Mouse (Mus musculus) testis, postnatal 14 days (tissue): Measurements from ENCODE around the gene Stap2.

ENCODE experiments used
- DNase-seq: peaks from one replicate; pipeline ENCODE4 v3.0.0; 2021; ENCODE audit warnings: low spot score

Gene Stap2

DNA sequence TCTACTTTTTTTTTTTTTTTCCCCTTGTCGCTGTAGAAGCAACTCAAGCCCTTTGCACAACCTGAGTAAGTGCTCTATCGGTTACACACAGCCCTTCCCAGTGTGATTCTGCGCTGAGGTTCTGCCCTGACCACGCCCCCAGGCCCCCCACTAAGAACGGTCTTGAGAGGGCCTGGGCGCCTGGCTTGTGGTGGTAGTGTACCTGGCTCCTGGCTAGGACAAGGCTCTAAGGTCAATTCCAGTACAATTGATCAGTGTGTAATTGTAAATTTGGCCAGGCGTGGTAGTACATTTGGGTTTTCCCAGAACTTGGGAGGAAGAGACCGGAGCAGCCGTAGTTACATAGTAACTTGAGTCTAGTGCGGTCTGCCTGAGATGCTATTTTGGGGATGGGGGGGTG is 1.6 kb upstream of the Stap2 start:
- peak; percentile 73 for DNase-seq

GRCm38 (mm10) chr17:56003000-56003399 is 2.4 kb downstream of the Stap2 start:
- no peak for DNase-seq

- DNase-seq: no peak
Observed at GRCm38 (mm10) chr17:55999794-56000499, 5.4 kb downstream of the Stap2 start.

GRCm38 (mm10) chr17:55996007-55996406 is 9.4 kb downstream of the Stap2 start:
- no peak for DNase-seq

DNA sequence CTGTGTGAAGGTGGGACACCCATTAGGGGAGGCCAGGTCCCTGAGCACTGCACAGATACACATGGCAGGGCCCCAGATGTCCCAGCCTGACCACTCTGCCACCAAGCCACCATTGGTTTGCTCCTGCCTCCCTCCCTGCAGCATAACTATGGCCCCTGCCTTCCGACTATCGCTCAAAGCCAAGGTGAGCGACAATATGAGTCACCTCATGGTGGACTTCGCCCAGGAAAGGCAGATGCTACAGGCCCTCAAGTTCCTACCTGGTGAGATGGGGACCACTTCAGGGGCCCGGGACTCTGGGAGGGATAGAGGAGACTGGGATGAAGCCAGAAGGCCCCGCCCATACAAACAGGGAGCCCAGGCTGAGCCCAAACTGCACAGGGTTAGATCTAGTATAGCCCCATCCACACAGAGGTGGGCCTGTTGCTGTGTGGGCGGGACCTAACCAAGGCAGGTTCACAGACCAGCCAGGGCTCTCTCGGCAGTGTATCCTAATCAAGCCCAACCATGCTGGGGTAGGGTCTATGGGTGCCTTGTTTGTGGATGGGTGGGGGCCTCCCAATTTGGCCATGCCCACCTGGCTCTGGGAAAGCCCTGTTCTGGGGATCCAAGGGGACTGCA is 15.0 kb downstream of the Stap2 start:
- no peak for DNase-seq

DNA sequence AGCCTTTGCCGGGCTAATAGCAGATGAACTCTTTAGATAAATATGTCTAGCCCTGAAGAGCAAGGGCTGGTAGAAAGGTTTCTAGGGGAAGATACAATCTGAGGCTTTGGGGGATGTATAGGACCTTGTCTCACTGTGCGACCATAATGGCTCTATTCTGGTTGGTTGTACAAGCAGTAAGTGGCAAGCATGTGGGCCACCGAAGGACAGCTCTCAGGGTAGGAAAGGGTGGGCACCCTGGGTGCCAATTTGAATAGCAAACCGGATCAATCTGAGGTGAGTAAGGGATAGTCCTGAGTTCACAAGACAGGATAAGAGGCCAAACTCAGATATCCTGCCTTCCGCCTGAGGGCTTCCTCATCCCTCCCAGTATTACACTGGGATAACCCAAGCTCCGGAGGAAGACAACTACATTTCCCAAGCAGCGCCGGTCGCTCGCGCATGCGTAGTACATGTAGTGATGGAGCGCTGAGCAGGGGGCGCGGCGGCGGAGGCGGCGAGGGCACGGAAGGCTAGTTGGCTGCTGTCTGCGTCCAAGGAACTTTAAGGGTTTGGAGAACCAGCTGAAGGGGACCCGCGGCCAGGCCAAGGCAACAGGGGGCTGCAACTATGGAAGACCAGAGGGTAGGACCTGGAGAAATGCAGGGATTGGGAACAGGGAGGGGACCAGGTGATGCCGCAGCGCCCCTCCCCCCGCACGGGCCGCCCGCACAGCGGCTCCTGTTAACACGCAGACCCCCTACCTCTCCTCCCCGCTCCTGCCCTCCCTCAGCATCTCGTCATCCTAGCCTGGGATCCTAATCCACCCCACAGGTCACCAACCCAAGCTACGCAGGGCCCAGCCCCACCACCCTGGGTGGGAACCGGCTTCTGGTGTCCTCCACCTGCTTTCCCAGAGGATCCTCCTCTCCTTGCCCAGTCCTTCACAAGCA is 19.1 kb downstream of the Stap2 start, which contains the start of gene Fsd1:
TSS of gene Fsd1 (plus strand) at position 480 of the 932 bp plus-strand sequence.
- DNase-seq: peak; percentile 76

DNA sequence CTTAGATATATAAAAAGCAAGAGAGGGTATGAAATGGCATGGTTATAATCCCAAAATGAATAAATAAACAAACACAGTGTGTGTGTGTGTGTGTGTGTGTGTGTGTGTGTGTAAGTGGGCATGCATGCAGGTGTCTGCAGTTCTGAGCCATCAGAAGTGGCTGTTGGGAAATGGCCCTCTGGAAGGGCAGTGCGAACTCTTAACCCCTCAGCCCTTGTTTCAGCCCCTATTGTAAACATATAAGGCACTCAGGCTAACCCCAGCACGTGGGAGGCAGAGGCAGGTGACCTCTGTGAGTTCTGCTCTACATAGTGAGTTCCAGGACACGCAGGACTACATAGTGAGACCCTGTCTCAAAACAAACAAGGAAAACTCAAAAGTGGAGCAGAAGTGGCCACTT is 28.1 kb downstream of the Stap2 start:
- DNase-seq: no peak

DNA sequence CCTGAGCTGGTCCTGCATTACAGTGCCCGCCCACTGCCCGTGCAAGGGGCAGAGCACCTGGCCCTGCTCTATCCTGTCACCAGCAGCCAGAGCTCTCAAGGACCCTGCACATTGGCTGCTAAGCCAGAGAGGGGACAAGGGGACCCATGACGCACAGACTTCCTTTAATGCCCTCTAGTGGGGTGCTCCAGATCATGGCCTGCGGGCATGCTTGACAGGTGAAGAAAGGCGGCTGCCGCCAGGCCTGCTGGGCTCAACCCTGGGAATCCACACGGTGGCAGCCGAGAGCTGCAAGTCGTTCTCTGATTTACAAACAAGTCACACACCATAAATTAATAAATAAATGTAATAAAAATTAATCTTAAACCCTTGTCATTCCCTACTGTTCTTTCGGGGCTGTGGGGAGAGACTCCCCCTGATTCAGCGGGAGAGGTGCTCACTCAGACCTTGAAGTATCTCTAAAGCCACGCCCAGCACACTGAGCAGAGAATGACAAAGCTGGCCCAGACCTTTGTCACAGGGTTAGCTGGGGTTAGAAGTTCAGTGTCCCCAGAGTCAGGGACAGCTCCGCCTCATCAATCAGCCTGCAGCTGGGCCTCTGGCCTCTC is 29.0 kb downstream of the Stap2 start:
- DNase-seq: no peak

- no peak for DNase-seq
Observed at GRCm38 (mm10) chr17:55971453-55971852, 33.9 kb downstream of the Stap2 start.

DNA sequence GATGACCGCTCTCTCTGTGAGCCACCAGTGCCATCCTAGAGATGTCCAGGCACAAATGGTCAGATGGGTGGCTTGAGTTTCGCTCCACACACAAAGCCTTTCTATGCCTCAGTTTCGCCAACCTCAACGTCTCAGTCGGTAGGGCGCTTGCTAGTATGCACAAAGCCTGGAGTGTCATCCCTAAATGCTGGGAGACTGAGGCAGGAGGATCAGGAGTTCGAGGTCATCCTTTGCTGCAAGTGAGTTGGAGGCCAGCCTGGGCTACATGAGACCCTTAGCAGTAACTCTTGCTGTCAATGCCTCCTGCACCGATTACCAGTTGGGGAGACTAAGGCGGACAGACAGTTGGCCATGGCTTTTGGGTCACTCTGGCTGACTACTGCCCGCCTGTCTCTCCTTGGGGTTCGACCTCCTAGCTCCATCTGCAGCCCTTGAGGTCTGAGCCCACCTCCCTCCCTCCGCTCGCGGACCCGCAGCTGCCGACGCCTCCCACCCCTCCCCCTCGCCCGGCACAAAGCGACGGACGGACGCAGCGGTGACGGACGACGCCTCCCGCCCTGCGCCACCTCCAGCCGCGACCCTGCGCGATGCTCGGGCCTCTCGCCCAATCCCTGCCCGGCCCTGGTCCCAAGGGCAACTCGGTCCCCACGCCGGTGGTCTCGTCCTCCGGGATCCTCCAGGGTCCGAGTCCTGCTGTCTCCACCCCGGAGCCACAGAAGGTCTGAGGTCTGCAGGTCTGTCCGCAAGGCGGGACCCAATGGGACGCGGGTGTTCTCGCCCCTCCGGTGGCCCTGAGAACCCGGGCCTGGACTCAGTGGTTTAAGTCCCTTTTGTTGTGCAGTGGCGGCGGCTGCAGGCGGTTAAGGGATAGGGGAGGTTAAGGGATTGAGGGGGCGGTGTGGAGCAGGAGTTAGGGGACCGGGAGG is 35.2 kb downstream of the Stap2 start, which contains the start of gene Shd:
TSS of gene Shd (plus strand) at position 502 of the 926 bp plus-strand sequence.
- DNase-seq: no peak

DNA sequence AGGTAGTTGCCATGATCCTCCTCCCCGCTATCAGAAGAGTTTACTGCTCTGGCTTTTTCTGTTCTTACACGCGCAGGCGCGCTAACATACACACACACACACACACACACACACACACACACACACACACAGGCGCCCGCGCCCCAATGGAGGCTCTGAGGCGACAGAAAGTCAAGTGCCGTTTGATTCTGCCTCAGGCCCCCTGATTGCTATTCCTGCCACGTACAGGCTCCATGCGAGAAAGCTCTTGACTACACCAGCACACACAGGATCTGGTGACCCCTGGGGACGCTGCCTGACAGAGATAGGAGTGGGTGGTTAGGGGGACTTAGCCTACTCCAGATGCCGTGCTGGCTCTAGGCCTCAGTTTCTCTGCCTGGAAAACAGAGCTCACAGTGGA is 35.8 kb downstream of the Stap2 start:
- no peak for DNase-seq

DNA sequence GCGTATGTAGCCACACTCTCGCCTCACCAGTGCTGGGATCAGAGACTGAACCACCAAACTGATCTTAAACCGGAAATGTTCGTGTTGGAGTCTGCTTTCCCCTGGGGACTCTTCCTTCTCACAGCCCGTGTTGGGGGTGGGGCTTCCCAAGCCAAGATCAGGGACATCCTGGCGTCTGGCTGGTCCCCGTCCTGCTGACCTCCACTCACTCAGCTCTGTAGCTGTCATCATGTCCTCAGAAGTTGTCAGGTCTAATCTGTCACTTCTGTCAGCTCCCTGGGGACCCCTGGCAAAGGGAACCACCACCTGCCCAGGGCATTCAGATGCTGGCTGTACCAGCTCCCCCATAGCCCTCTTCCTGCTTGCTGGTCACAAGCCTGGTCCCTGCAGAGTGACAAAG is 37.2 kb downstream of the Stap2 start:
- DNase-seq: no peak

- DNase-seq: no peak
Observed at GRCm38 (mm10) chr17:55967186-55967585, 38.2 kb downstream of the Stap2 start.

DNA sequence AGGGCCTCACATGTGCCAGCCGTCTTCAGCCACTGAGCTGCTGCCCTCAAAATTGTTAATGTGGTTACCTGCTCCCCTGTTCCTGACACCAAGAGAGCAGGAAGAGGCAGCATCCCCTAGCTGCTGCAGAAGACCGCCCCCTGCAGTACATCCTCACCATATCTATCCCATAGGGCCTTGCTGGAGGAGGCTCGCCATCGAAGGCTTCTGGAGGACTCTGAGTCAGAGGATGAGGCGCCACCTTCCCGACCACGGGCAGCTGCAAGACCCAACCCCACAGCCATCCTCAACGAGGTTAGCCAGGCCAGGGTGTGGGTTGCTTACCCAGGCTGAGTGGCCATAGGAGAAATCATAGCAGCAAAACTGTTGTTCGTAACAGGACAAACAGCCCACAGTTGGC is 40.4 kb downstream of the Stap2 start:
- DNase-seq: no peak

DNA sequence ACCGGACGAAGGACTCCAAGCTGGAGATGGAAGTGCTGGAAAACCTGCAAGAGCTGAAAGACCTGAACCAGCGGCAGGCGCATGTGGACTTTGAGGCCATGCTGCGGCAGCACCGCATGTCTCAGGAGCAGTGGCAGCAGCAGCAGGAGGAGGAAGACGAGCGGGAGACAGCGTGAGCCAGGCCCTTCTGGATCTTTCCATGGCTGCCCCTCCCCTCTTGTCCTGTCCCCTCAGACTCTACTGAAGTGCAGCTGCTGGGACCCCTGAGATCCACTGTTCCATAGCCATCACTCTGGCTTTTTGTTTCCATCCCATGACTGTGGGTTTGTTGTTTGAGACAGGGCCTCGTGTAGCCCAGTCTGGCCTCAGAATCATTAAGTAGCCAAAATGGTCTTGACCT is 40.9 kb downstream of the Stap2 start:
- no peak for DNase-seq

DNA sequence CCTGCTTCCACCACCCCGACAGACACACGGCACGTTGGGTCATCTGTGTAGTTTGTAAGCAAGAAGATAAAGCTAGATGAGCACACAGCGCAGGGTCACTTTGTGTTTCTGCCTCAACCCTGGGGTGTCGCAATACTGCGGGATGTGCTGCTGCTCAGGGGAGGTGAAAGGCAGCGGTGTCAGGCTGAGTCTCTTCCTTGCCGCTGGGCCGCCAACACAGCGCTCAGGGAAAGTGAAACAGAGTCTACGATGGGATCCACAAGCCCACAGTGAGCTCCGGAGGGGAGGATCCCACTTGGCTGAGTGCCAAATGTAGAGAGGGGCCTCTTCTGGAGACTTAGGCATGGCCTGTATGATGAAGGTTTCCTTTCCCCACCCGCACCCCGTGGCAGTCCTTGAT is 42.2 kb downstream of the Stap2 start:
- no peak for DNase-seq

DNA sequence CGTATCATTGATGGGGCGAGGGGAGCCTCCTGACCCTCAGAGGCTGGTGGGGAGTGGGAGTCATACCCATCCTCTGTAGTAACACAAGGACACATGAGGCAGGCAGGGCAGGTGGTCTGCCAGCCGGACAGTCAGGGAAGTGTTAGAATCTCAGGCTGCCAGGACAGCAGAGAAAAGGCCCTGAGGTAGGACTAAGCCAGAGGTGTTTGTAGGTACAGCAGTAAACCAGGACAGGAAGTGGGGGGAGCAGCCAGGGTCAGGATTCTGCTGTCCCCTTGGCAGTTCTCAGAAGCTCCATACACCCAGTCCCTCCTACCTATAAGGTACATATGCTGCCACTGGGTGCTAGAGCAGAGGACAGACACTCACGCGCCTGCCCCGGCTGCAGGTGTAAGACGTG is 43.8 kb downstream of the Stap2 start:
- DNase-seq: peak; percentile 5

- no peak for DNase-seq
Observed at GRCm38 (mm10) chr17:55960791-55961190, 44.6 kb downstream of the Stap2 start.

- no peak for DNase-seq
Observed at GRCm38 (mm10) chr17:55959946-55960740, 45.2 kb downstream of the Stap2 start.
